Mouse (Mus musculus): Measurements from ENCODE around the gene Tspan14. TPM values are rescaled to one million over a fixed set of nuclear protein-coding genes. Genes with fewer than 3 reads are reported as not detected.
A peak's percentile ranks its signal among the peaks of the same experiment; 100 is the strongest.

Gene Tspan14
- total RNA-seq, 2 experiments from 2014 or later: 58.1 to 61.8 TPM

- no peak for DNase-seq (ENCODE audit: low spot score in 2 of 2)
- intact Hi-C loops (cut with DNase I): no loop called here
These were observed 70.9 kb downstream of the Tspan14 start for GRCm38 (mm10) chr14:40895681-40896080.

DNA sequence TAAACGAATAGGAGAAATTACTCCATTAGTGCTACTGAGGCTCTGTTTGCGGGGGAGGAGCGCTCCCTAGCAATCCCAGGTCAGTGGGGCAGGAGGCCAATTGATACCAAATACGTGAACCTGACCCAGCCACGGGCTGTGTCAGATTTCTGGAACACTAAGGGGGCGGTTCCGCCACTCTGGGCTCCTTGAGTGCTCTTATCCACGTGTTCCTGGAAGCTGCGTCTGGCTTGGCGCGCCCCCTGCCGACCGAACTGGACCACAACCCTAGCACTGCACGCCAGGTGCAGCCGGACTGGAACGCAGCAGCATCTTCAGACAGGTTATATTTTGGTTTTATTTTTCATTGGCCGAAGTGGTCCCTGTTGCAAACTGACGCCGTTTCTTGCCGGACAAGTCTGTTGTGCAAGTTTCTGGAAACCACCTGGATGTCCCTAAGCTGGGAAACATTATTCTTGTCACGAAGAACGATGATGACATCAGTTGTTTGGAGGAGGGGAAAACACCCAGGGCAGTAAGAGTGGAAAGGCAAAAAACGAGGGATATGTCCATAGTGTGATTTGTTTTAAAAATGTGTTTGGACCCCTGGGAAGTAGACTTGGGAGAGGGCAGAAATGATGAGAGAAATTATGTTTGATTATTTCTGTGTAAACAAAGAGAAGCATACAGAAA, 71.9 kb downstream of the Tspan14 start:
- intact Hi-C loops (cut with DNase I): loop anchor here (5.0 kb wide), 1 partner anchor 1362 kb away; no protein-coding TSS in a partner anchor
- DNase-seq (ENCODE audit: low spot score in 2 of 2): peak; percentile 87 to 91

DNA sequence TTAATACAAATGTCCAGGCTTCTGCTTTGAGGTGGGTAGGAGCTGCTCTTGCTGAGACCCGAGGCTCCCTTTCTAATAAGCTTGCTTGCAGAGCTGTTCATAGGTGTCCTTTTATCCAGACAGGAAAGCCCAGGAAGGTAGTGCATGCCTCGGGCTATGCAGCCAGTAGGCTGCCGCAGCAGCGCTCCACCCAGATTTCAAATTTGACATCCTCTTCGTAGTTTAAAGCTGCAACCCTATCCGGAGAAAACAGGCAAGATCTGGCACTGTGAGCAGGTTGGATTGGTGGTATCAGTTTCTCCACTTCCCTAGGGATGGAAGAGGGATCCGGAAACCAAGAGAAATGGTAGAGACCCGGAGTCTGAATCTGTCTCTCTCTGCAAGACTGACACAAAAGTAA, 72.7 kb downstream of the Tspan14 start:
- intact Hi-C loops (cut with DNase I): loop anchor here (5.0 kb wide), 1 partner anchor 1362 kb away; no protein-coding TSS in a partner anchor
- DNase-seq (ENCODE audit: low spot score in 2 of 2): no peak

DNA sequence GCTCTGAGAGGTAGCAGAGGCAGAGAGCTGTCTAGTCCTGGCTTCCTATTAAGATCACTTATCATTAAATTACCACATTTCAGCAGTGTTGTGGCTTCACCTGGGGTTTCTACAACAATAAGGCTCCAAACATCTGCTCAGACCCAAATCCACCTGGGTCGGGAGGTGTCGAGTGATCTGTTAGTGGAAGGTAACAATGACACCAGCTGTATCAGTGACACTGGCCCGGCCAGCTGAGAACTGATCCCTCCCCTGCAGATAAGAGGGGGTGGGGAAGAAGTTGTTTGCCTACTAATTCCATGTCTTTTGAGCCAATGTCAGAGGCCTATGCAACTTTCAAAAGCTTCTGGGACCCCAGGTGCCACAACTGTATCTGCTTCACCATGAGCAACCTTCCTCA, 73.4 kb downstream of the Tspan14 start, which contains the start of gene Sh2d4b:
TSS of gene Sh2d4b (minus strand) at position 71 of the 400 bp plus-strand sequence.
- no peak for DNase-seq (ENCODE audit: low spot score in 2 of 2)
- intact Hi-C loops (cut with DNase I): loop anchor here (5.0 kb wide), 1 partner anchor 1361 kb away; no protein-coding TSS in a partner anchor

- intact Hi-C loops (cut with DNase I): loop anchor here (5.0 kb wide), 1 partner anchor 1360 kb away; no protein-coding TSS in a partner anchor
- no peak for DNase-seq (ENCODE audit: low spot score in 2 of 2)
These were observed 74.2 kb downstream of the Tspan14 start for GRCm38 (mm10) chr14:40892326-40892825.

DNA sequence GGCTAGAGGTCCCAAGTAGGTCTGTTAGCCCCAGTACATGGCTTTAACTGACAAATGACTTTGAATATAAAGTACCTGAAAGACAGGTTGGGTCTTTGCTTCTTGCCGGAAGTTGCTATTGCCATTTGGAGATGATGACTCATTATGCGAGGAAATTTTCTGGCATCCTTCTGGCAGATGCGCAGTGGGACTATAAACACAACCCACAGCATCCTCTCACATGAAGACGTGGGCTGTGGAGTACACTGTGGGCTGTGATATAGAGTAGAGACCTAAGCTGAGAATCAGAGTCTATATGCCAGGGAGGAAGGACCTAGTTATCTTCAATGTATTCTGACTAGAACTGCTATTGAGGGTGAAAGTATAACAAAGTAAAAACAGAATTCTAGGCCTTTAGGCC, 75.1 kb downstream of the Tspan14 start:
- DNase-seq (ENCODE audit: low spot score in 2 of 2): no peak
- intact Hi-C loops (cut with DNase I): loop anchor here (5.0 kb wide), 1 partner anchor 1359 kb away; no protein-coding TSS in a partner anchor

GRCm38 (mm10) chr14:40889704-40890103, 76.9 kb downstream of the Tspan14 start:
- intact Hi-C loops (cut with DNase I): loop anchor here (5.0 kb wide), 1 partner anchor 1357 kb away; no protein-coding TSS in a partner anchor
- no peak for DNase-seq (ENCODE audit: low spot score in 2 of 2)

DNA sequence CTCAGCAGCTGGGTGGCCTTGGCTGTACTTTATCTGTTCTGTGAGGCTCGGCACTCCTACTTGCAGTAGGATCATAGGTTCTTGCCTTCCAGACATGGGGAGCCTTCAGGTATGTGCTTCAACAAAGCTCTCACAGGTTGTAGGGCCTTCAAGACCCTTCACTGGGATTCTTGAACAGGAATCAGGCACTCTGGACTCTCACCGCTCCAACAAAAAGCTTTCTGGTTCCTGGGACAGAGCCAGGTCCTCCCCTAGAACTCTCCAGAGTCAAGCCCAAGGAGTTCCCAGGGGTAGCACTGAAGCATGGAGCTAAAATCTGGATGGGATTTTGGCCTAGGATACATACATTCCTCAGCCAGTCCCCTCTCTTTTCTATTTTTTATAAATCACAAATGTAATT, 77.4 kb downstream of the Tspan14 start:
- DNase-seq (ENCODE audit: low spot score in 2 of 2): no peak
- intact Hi-C loops (cut with DNase I): no loop called here

GRCm38 (mm10) chr14:40886428-40887202, 80.0 kb downstream of the Tspan14 start:
- intact Hi-C loops (cut with DNase I): no loop called here
- no peak for DNase-seq (ENCODE audit: low spot score in 2 of 2)

DNA sequence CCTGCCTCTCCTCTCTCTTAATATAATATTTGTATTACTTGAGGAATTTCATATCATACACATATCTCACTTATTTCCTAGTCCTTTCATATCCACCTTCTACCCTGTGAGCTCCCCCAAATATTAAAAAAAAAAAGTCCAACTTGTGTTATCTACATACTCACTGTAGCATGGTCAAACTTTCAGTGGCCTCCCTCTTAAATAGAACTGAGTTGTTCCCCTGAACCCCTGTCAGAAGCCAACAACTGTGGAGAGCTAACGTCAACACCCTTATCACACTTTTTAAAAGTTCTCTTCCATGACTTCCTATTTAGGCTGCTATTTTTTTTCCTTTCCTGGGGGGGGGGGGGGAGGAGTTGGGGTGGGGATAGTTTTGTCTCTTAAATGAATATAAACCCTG, 80.9 kb downstream of the Tspan14 start:
- no peak for DNase-seq (ENCODE audit: low spot score in 2 of 2)
- intact Hi-C loops (cut with DNase I): no loop called here

GRCm38 (mm10) chr14:40885225-40885624, 81.4 kb downstream of the Tspan14 start:
- intact Hi-C loops (cut with DNase I): no loop called here
- DNase-seq (ENCODE audit: low spot score in 2 of 2): peak; percentile 26 to 87

DNA sequence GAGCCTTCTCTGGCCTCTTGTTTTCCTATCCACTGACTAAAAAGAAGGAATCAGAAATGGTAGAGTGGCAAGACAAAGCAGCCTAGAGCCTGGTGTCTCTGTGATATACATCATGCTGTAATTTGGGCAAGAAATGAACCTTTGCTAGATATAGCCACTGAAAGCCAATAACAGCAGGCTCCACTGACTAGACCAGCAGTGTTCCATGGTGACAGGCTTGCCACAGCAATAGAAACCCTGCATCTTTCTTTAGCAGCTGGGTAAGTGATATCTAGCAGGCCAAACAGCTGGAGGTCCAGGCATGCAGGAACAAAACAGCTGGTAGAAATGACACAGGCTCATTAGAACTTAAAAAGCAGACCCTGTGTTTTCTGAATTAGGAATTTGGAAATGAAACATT, 92.0 kb downstream of the Tspan14 start:
- no peak for DNase-seq (ENCODE audit: low spot score in 2 of 2)
- intact Hi-C loops (cut with DNase I): no loop called here

DNA sequence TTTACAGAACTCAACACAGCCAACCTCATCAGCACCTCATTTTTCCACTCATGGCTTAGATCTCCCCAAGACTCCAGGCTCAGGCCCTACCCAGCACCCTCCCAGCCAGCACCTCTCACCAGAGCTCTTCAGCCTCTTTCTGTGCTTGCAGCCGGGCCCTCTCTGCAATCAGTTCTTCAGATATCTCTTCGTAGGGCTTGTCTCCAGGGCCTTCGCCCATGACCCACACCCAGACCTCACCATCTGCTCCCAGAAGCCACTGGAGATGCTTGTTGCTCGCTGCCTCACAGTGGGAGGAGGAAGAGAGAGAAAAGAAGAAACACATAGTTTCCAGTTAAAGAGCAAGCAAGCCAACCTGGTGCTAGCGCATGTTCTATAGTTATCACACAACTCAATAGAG, 92.6 kb downstream of the Tspan14 start:
- DNase-seq (ENCODE audit: low spot score in 2 of 2): no peak
- intact Hi-C loops (cut with DNase I): no loop called here

- DNase-seq (ENCODE audit: low spot score in 2 of 2): no peak
- intact Hi-C loops (cut with DNase I): no loop called here
These were observed 96.0 kb downstream of the Tspan14 start for GRCm38 (mm10) chr14:40870598-40870997.

GRCm38 (mm10) chr14:40864811-40865514, 101.6 kb downstream of the Tspan14 start:
- DNase-seq (ENCODE audit: low spot score in 2 of 2): no peak
- intact Hi-C loops (cut with DNase I): no loop called here

DNA sequence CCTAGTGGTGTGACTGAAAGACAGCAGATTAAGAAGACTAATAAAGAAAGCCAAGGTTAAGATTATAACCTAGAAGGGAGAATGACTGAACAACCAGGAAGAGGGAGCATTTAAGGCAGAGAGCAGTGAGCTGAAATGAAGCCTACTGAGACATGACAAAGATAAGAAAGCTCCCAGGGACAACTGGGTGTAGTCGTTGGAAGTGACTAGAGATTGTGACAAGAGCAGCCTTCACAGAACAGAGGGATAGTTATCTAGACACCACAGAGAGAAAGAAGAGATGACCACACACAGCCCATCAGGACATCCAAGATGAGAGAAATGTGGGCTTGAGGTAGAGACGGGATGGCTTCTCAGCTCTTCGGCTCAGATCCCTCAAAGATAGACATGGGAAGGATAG, 102.9 kb downstream of the Tspan14 start:
- intact Hi-C loops (cut with DNase I): no loop called here
- no peak for DNase-seq (ENCODE audit: low spot score in 2 of 2)

- intact Hi-C loops (cut with DNase I): no loop called here
- no peak for DNase-seq (ENCODE audit: low spot score in 2 of 2)
These were observed 103.6 kb downstream of the Tspan14 start for GRCm38 (mm10) chr14:40863022-40863421.

All from left cerebral cortex, postnatal 25 days (tissue).